Mouse (Mus musculus): Measurements from ENCODE around the gene Rnf217. TPM values are rescaled to one million over a fixed set of nuclear protein-coding genes. Genes with fewer than 3 reads are reported as not detected.

Gene Rnf217
- polyA plus RNA-seq, 1 experiment from 2014 or later = 1.5 TPM

GRCm38 (mm10) chr10:31551362-31551761 is 57.6 kb downstream of the Rnf217 start:
- Histone ChIP-seq H3K9me3 (replicated peaks) (no peaks in the 10 kb centered on the region), H3K4me3 (no peak overlapping the region), H3K9ac (no peak overlapping the region), H3K4me2 (no peak overlapping the region), H3K27ac (peak overlapping the region; percentile 31; the same call in 1 of the 2 replicates), H3K36me3 (ENCODE audit: poor library complexity, severe bottlenecking) (no peaks in the 10 kb centered on the region), H3K27me3 (no peaks in the 10 kb centered on the region), H3K4me1 (0 out of 2 replicates have a peak, but pooled peaks cover 10% of the 10 kb centered on the region)
- 36% methylated on average over 1 of the region's 1 CpGs for WGBS
- peak; percentile 90 for ATAC-seq

GRCm38 (mm10) chr10:31547156-31547555 is 61.8 kb downstream of the Rnf217 start:
- no peaks in the 10 kb centered on the region for H3K36me3 ChIP-seq (ENCODE audit: poor library complexity, severe bottlenecking)
- H3K27me3 ChIP-seq = no peaks in the 10 kb centered on the region
- H3K4me2 ChIP-seq = no peak overlapping the region
- WGBS = 85% methylated on average over 2 of the region's 2 CpGs
- no peaks in the 10 kb centered on the region for H3K9me3 ChIP-seq (replicated peaks)
- 0 out of 2 replicates have a peak, but pooled peaks cover 10% of the 10 kb centered on the region for H3K4me1 ChIP-seq
- H3K27ac ChIP-seq = no peak overlapping the region
- no peak overlapping the region for H3K9ac ChIP-seq
- ATAC-seq = no peak
- no peak overlapping the region for H3K4me3 ChIP-seq

GRCm38 (mm10) chr10:31544149-31544942 is 64.6 kb downstream of the Rnf217 start:
- Histone ChIP-seq H3K4me2 (no peak overlapping the region), H3K4me1 (no peaks in the 10 kb centered on the region), H3K9me3 (replicated peaks) (no peaks in the 10 kb centered on the region), H3K27me3 (no peaks in the 10 kb centered on the region), H3K27ac (no peak overlapping the region), H3K36me3 (ENCODE audit: poor library complexity, severe bottlenecking) (no peaks in the 10 kb centered on the region), H3K9ac (no peak overlapping the region), H3K4me3 (no peak overlapping the region)
- 91% methylated on average over 6 of the region's 6 CpGs for WGBS
- ATAC-seq = no peak

GRCm38 (mm10) chr10:31540518-31540917 is 68.5 kb downstream of the Rnf217 start:
- H3K4me3 ChIP-seq = no peak overlapping the region
- H3K9ac ChIP-seq = no peak overlapping the region
- 90% methylated on average over 4 of the region's 4 CpGs for WGBS
- H3K36me3 ChIP-seq (ENCODE audit: poor library complexity, severe bottlenecking) = no peaks in the 10 kb centered on the region
- no peaks in the 10 kb centered on the region for H3K27me3 ChIP-seq
- no peak overlapping the region for H3K4me2 ChIP-seq
- H3K9me3 ChIP-seq (replicated peaks) = no peaks in the 10 kb centered on the region
- no peak for ATAC-seq
- no peak overlapping the region for H3K27ac ChIP-seq
- H3K4me1 ChIP-seq = peaks cover 5% of the 10 kb centered on the region; the same call in 1 of the 2 replicates

- no peak overlapping the region for H3K27ac ChIP-seq
- WGBS = 96% methylated on average over 2 of the region's 2 CpGs
- ATAC-seq = no peak
These were observed 69.6 kb downstream of the Rnf217 start for GRCm38 (mm10) chr10:31539351-31539750.

GRCm38 (mm10) chr10:31538721-31539120 is 70.3 kb downstream of the Rnf217 start:
- Histone ChIP-seq H3K36me3 (ENCODE audit: poor library complexity, severe bottlenecking) (no peaks in the 10 kb centered on the region), H3K4me2 (no peak overlapping the region), H3K4me3 (no peak overlapping the region), H3K4me1 (peaks cover 5% of the 10 kb centered on the region; the same call in 1 of the 2 replicates), H3K9me3 (replicated peaks) (no peaks in the 10 kb centered on the region), H3K27ac (no peak overlapping the region), H3K9ac (no peak overlapping the region), H3K27me3 (no peaks in the 10 kb centered on the region)
- 86% methylated on average over 3 of the region's 3 CpGs for WGBS
- no peak for ATAC-seq

More at GRCm38 (mm10) chr10:31539351-31539750, 69.6 kb downstream of the Rnf217 start:
- Histone ChIP-seq H3K4me2 (no peak overlapping the region), H3K9me3 (replicated peaks) (no peaks in the 10 kb centered on the region), H3K4me1 (peaks cover 5% of the 10 kb centered on the region; the same call in 1 of the 2 replicates), H3K27me3 (no peaks in the 10 kb centered on the region), H3K36me3 (ENCODE audit: poor library complexity, severe bottlenecking) (no peaks in the 10 kb centered on the region), H3K9ac (no peak overlapping the region), H3K4me3 (no peak overlapping the region)

- H3K36me3 ChIP-seq (ENCODE audit: poor library complexity, severe bottlenecking) = no peaks in the 10 kb centered on the region
- peaks cover 5% of the 10 kb centered on the region; the same call in 1 of the 2 replicates for H3K4me1 ChIP-seq
- no peak overlapping the region for H3K9ac ChIP-seq
- H3K27me3 ChIP-seq = no peaks in the 10 kb centered on the region
- WGBS = 87% methylated on average over 2 of the region's 2 CpGs
- no peaks in the 10 kb centered on the region for H3K9me3 ChIP-seq (replicated peaks)
- no peak overlapping the region for H3K4me2 ChIP-seq
- no peak overlapping the region for H3K27ac ChIP-seq
- H3K4me3 ChIP-seq = no peak overlapping the region
- ATAC-seq = no peak
These were observed 70.7 kb downstream of the Rnf217 start for GRCm38 (mm10) chr10:31538243-31538642.

- Histone ChIP-seq H3K27ac (no peak overlapping the region), H3K4me2 (no peak overlapping the region), H3K4me1 (peaks cover 5% of the 10 kb centered on the region; the same call in 1 of the 2 replicates), H3K9me3 (replicated peaks) (no peaks in the 10 kb centered on the region), H3K9ac (no peak overlapping the region), H3K27me3 (no peaks in the 10 kb centered on the region), H3K4me3 (no peak overlapping the region), H3K36me3 (ENCODE audit: poor library complexity, severe bottlenecking) (no peaks in the 10 kb centered on the region)
- 56% methylated on average over 3 of the region's 3 CpGs for WGBS
- ATAC-seq = 0 out of 2 replicates have a peak, but pooled peaks have one; percentile 24
These were observed 71.8 kb downstream of the Rnf217 start for GRCm38 (mm10) chr10:31537213-31537612.

GRCm38 (mm10) chr10:31535046-31535445 is 73.9 kb downstream of the Rnf217 start:
- no peaks in the 10 kb centered on the region for H3K27me3 ChIP-seq
- no peak overlapping the region for H3K9ac ChIP-seq
- peaks cover 5% of the 10 kb centered on the region; the same call in 1 of the 2 replicates for H3K4me1 ChIP-seq
- H3K36me3 ChIP-seq (ENCODE audit: poor library complexity, severe bottlenecking) = no peaks in the 10 kb centered on the region
- 91% methylated on average over 2 of the region's 2 CpGs for WGBS
- no peak for ATAC-seq
- no peaks in the 10 kb centered on the region for H3K9me3 ChIP-seq (replicated peaks)
- no peak overlapping the region for H3K4me3 ChIP-seq
- no peak overlapping the region for H3K4me2 ChIP-seq
- no peak overlapping the region for H3K27ac ChIP-seq

GRCm38 (mm10) chr10:31533270-31533826 is 75.6 kb downstream of the Rnf217 start:
- no peak for ATAC-seq
- H3K4me2 ChIP-seq = no peak overlapping the region
- 93% methylated on average over 6 of the region's 6 CpGs for WGBS
- H3K9me3 ChIP-seq (replicated peaks) = no peaks in the 10 kb centered on the region
- H3K27me3 ChIP-seq = no peaks in the 10 kb centered on the region
- H3K36me3 ChIP-seq (ENCODE audit: poor library complexity, severe bottlenecking) = no peaks in the 10 kb centered on the region
- no peak overlapping the region for H3K4me3 ChIP-seq
- no peak overlapping the region for H3K27ac ChIP-seq
- H3K9ac ChIP-seq = no peak overlapping the region
- peaks cover 11% of the 10 kb centered on the region for H3K4me1 ChIP-seq

- WGBS = 96% methylated on average over 2 of the region's 2 CpGs
- Histone ChIP-seq H3K4me3 (no peak overlapping the region), H3K9ac (no peak overlapping the region), H3K27ac (no peak overlapping the region), H3K4me2 (no peak overlapping the region), H3K9me3 (replicated peaks) (no peaks in the 10 kb centered on the region), H3K4me1 (peaks cover 13% of the 10 kb centered on the region), H3K36me3 (ENCODE audit: poor library complexity, severe bottlenecking) (no peaks in the 10 kb centered on the region), H3K27me3 (no peaks in the 10 kb centered on the region)
- ATAC-seq = no peak
These were observed 76.2 kb downstream of the Rnf217 start for GRCm38 (mm10) chr10:31532782-31533181.

- Histone ChIP-seq H3K4me2 (no peak overlapping the region), H3K4me3 (no peak overlapping the region), H3K27ac (no peak overlapping the region), H3K27me3 (no peaks in the 10 kb centered on the region), H3K36me3 (ENCODE audit: poor library complexity, severe bottlenecking) (no peaks in the 10 kb centered on the region), H3K9me3 (replicated peaks) (no peaks in the 10 kb centered on the region), H3K9ac (no peak overlapping the region), H3K4me1 (peaks cover 8% of the 10 kb centered on the region)
- 22% methylated on average over 6 of the region's 6 CpGs for WGBS
- ATAC-seq = 0 out of 2 replicates have a peak, but pooled peaks have one; percentile 45
These were observed 80.5 kb downstream of the Rnf217 start for GRCm38 (mm10) chr10:31528297-31528984.

Data from forebrain, embryonic 13.5 days (tissue).